Mouse (Mus musculus) limb, embryonic 15.5 days (tissue): ENCODE data around the gene Vti1a. TPM values are rescaled to one million over a fixed set of nuclear protein-coding genes. Genes with fewer than 3 reads are reported as not detected.

Experiments
- ATAC-seq: fragments of 200-750 bp; cut with Nextera tagmentation; 2 replicates; pipeline ENCODE4 v1.8.0; 2017; ENCODE audit warnings: low read depth, moderate TSS enrichment; ENCODE audit not compliant: insufficient number of reproducible peaks, low FRiP score, low TSS enrichment
- H3K27ac ChIP-seq: fragments of 300-500 bp; sonication (generic); 2 replicates; pipeline ENCODE4 v1.5.1; 2015; ENCODE audit warnings: moderate library complexity, mild to moderate bottlenecking, inconsistent platforms
- H3K27me3 ChIP-seq: fragments of 300-500 bp; sonication (generic); 2 replicates; pipeline ENCODE4 v1.6.1; 2015; ENCODE audit warnings: inconsistent platforms
- H3K36me3 ChIP-seq: fragments of 300-500 bp; sonication (generic); 2 replicates; pipeline ENCODE4 v1.6.1; 2015; ENCODE audit warnings: inconsistent platforms
- H3K4me1 ChIP-seq: fragments of 300-500 bp; sonication (generic); 2 replicates; pipeline ENCODE4 v1.6.1; 2015; ENCODE audit warnings: inconsistent platforms
- H3K4me2 ChIP-seq: fragments of 300-500 bp; sonication (generic); 2 replicates; pipeline ENCODE4 v1.6.1; 2015; ENCODE audit warnings: mild to moderate bottlenecking, inconsistent platforms
- H3K4me3 ChIP-seq: fragments of 300-500 bp; sonication (generic); 2 replicates; pipeline ENCODE4 v1.5.1; 2015; ENCODE audit warnings: mild to moderate bottlenecking, inconsistent platforms
- H3K9ac ChIP-seq: fragments of 300-500 bp; sonication (generic); 2 replicates; pipeline ENCODE4 v1.6.1; 2015; ENCODE audit warnings: inconsistent platforms
- H3K9me3 ChIP-seq: fragments of 300-500 bp; sonication (generic); 2 replicates; pipeline ENCODE4 v1.6.1; 2016; ENCODE audit warnings: inconsistent platforms
- WGBS: fragments of 180-500 bp; shearing (Covaris S2); methylation state at CpG from one replicate; pipeline ENCODE4 v1.1.7; 2015; 5-methylcytosine and 5-hydroxymethylcytosine counted together
- polyA plus RNA-seq: library from polyadenylated mRNA; unstranded; fragments of >200 nt; fragmentation: Nextera tagmentation; extraction: Ambion mirVana; gene quantifications from 2 replicates; pipeline ENCODE4 v1.2.1, GENCODE M21; 2015

The Vti1a gene
- polyA plus RNA-seq, 1 experiment from 2014 or later, result 26.4 TPM

DNA sequence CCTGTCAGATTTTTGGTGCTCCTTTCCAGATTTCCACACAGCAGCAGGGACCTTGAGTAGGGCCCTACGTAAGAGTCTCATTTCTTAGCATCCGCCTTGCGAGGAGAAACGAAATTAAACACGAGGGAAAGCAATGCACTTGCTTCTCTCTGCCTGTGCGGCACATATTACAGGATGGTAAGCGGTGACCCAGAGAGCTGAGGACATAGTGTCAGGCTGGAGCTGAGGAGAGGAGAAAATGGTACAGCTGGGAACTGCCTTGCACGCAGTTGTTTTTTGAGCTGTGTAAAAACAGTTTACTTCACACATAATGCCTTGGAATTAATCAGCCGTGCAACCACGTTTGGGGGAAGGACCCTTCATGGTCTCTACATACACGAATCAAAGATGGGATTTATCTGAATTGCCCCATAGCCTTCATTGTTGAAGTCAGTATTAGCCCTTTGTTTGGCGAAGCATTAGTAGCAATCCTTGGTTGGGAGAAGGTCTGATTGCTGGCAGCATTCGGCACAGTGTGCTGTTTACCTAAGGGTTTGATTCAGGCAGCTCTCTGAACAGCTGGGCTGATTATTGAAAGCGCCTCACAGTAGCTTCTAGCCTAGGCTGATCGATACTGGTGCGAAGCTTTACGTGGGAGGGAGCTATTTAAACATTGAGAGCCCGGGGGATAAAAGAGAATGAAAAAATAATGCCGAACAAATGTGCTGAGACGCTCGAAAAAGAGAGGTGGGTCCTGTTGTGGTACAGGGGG lies 153.4 kb downstream of the Vti1a start:
- Histone ChIP-seq H3K36me3 (no peaks in the 10 kb centered on the region), H3K27ac (no peak overlapping the region), H3K9ac (no peak overlapping the region), H3K9me3 (no peaks in the 10 kb centered on the region), H3K4me2 (no peak overlapping the region), H3K4me1 (0 out of 2 replicates have a peak, but pooled peaks cover 4% of the 10 kb centered on the region), H3K27me3 (no peaks in the 10 kb centered on the region), H3K4me3 (no peak overlapping the region)
- WGBS, result 69% methylated on average over 21 of the region's 21 CpGs
- ATAC-seq, result no peak

DNA sequence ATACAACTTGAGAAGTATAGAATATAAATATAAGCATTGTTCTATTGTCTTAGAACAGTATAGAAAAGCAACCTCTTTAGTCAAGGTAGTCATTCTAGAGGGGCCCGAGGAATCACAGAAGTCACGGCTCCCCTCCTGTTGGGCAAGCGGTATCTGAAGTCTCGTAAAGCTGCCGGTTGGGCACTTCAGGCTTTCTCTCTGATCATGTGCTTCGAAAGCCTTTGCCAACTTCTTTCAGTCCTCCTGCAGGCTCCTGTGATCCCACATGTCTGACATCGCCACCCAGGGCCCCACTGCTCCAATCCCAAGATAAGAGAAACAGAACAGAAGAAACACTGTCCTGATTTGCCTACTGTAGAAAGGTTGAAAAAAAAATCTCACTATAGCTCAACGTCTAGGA lies 156.5 kb downstream of the Vti1a start:
- H3K9ac ChIP-seq, result no peak overlapping the region
- no peaks in the 10 kb centered on the region for H3K27me3 ChIP-seq
- WGBS, result 55% methylated on average over 8 of the region's 8 CpGs
- no peak overlapping the region for H3K27ac ChIP-seq
- 0 out of 2 replicates have a peak, but pooled peaks cover 4% of the 10 kb centered on the region for H3K4me1 ChIP-seq
- no peaks in the 10 kb centered on the region for H3K36me3 ChIP-seq
- H3K4me3 ChIP-seq, result no peak overlapping the region
- H3K9me3 ChIP-seq, result no peaks in the 10 kb centered on the region
- ATAC-seq, result no peak
- H3K4me2 ChIP-seq, result no peak overlapping the region

DNA sequence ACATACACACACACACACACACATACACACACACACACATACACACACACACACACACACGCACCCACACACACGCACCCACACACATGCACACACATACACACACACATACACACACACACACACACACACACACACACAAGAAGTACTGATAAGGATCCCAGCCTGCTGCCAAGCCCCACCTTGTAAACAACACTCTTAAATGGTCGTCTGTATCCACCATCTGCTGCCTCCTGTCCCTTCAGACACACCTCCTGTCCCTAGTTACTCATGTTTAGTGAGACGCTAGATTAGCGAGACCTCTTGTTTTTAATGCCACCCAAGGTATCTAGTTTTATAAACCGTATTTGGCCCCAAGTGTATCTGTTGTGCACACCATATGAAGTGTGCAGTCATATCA lies 158.1 kb downstream of the Vti1a start:
- Histone ChIP-seq H3K4me2 (no peak overlapping the region), H3K27me3 (no peaks in the 10 kb centered on the region), H3K9me3 (no peaks in the 10 kb centered on the region), H3K36me3 (no peaks in the 10 kb centered on the region), H3K4me3 (no peak overlapping the region), H3K4me1 (0 out of 2 replicates have a peak, but pooled peaks cover under 1% of the 10 kb centered on the region), H3K27ac (no peak overlapping the region), H3K9ac (no peak overlapping the region)
- no peak for ATAC-seq
- WGBS, result 67% methylated on average over 5 of the region's 6 CpGs

DNA sequence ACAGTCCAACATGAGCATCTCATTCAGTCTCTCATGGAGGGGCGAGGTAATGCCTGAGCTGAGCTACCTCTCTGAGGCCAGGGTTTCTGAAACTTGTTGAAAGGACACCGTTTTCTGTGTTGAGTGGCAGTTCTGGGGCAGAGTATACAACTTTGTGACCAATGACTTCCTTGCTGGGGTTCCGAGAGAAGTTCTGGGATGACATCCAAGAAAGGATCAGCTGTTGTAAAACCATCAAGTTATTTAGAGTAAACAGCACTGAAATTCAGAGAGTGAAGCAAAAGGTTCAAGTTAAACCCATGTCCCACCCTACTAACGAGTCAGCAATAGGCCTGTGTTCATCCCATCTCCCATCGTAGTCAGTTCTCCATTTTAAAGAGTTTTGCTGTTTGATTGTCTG lies 164.4 kb downstream of the Vti1a start:
- Histone ChIP-seq H3K27me3 (no peaks in the 10 kb centered on the region), H3K4me1 (0 out of 2 replicates have a peak, but pooled peaks cover 2% of the 10 kb centered on the region), H3K36me3 (no peaks in the 10 kb centered on the region), H3K27ac (no peak overlapping the region), H3K4me2 (no peak overlapping the region), H3K4me3 (no peak overlapping the region), H3K9ac (no peak overlapping the region), H3K9me3 (no peaks in the 10 kb centered on the region)
- ATAC-seq, result no peak
- 75% methylated on average over 5 of the region's 5 CpGs for WGBS

DNA sequence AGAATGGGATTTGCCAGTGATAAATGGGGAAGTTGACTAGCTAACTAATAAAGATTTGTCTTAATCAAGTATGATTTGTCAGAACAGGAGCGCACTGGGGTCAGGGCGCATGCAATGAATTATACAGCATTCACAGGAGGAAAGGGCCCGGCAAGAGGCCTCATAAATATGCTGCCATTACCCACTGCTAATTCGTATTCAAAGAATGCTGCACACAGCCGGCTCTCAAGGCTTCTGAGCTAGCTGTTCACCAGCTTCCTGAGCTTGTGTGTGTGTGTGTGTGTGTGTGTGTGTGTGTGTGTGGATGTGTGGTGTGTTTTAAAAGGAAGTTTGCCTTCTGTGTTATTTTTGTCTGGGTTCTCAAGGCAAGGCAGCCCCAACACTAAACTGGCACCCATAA lies 165.2 kb downstream of the Vti1a start:
- ATAC-seq, result no peak

DNA sequence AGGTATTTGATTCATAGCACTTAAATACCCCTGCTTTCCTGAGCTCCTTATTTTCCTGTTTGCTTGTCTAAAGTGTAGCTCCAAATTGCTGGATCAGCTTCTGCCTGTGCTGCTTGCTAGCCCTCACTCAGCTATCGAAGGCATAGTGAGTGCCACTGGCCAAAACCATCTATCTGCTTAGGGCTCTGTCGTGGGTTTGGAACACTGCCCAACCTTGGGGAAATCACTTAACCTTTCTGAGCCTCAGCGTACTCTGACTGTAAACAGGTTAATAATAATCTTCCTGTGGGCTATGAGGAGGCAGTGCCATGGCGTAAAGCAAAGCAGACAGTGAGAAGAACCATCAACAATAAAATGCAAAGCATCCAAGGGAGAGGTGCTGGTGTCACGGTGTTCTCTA lies 167.4 kb downstream of the Vti1a start:
- Histone ChIP-seq H3K4me1 (0 out of 2 replicates have a peak, but pooled peaks cover 2% of the 10 kb centered on the region), H3K9me3 (no peaks in the 10 kb centered on the region), H3K36me3 (no peaks in the 10 kb centered on the region), H3K4me3 (no peak overlapping the region), H3K9ac (no peak overlapping the region), H3K27me3 (no peaks in the 10 kb centered on the region), H3K4me2 (no peak overlapping the region), H3K27ac (no peak overlapping the region)
- ATAC-seq, result no peak
- 53% methylated on average over 5 of the region's 5 CpGs for WGBS

More for the DNA sequence above, 165.2 kb downstream of the Vti1a start:
- H3K9ac ChIP-seq, result no peak overlapping the region
- H3K9me3 ChIP-seq, result no peaks in the 10 kb centered on the region
- WGBS, result 22% methylated on average over 5 of the region's 5 CpGs
- H3K27me3 ChIP-seq, result no peaks in the 10 kb centered on the region
- H3K27ac ChIP-seq, result no peak overlapping the region
- H3K4me3 ChIP-seq, result no peak overlapping the region
- H3K4me1 ChIP-seq, result 0 out of 2 replicates have a peak, but pooled peaks cover 2% of the 10 kb centered on the region
- no peaks in the 10 kb centered on the region for H3K36me3 ChIP-seq
- no peak overlapping the region for H3K4me2 ChIP-seq

DNA sequence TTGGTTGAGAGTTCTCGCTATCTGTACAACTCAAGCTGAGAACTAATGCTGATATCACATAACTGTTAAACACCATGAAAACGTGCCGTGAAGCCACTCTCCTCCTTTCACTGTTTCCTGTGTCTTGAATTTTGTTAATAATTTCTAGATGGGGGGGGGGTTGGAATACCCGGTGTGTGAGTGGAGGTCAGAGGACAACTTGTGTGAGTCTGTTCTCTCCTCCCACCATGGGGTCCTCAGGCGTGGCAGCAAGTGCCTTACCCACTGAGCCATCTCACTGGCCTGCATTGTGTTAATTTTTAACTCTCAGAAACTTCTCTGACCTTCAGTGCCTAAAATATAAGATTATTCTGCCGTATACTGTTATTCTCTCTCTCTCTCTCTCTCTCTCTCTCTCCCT lies 168.5 kb downstream of the Vti1a start:
- no peaks in the 10 kb centered on the region for H3K9me3 ChIP-seq
- H3K4me2 ChIP-seq, result no peak overlapping the region
- H3K4me3 ChIP-seq, result no peak overlapping the region
- no peaks in the 10 kb centered on the region for H3K36me3 ChIP-seq
- no peak overlapping the region for H3K9ac ChIP-seq
- ATAC-seq, result no peak
- H3K4me1 ChIP-seq, result 0 out of 2 replicates have a peak, but pooled peaks cover 2% of the 10 kb centered on the region
- H3K27ac ChIP-seq, result no peak overlapping the region
- 80% methylated on average over 6 of the region's 6 CpGs for WGBS
- no peaks in the 10 kb centered on the region for H3K27me3 ChIP-seq

DNA sequence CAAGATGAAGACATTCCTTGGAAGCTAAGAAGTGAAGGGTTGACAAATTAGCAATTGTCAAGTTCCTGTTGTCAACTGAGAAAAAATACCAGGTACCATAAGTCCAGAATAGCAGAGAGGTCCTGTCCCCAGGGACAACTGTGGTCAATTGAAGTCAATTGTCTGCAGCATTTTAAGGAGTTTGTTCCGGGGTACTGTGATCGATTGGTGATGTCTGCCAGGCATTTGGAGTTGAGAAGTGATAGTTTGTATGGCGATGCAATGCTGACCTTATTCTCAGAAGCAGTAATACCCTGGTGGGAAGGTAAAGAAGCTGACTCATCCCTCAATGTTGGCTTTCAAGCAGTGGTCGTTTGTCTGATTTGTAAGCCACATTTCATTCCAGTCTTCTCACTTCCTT lies 170.4 kb downstream of the Vti1a start:
- no peak overlapping the region for H3K27ac ChIP-seq
- no peak for ATAC-seq
- H3K9ac ChIP-seq, result no peak overlapping the region
- 67% methylated on average over 4 of the region's 4 CpGs for WGBS
- no peaks in the 10 kb centered on the region for H3K9me3 ChIP-seq
- no peaks in the 10 kb centered on the region for H3K36me3 ChIP-seq
- no peak overlapping the region for H3K4me2 ChIP-seq
- H3K4me3 ChIP-seq, result no peak overlapping the region
- no peaks in the 10 kb centered on the region for H3K27me3 ChIP-seq
- 0 out of 2 replicates have a peak, but pooled peaks cover 2% of the 10 kb centered on the region for H3K4me1 ChIP-seq

DNA sequence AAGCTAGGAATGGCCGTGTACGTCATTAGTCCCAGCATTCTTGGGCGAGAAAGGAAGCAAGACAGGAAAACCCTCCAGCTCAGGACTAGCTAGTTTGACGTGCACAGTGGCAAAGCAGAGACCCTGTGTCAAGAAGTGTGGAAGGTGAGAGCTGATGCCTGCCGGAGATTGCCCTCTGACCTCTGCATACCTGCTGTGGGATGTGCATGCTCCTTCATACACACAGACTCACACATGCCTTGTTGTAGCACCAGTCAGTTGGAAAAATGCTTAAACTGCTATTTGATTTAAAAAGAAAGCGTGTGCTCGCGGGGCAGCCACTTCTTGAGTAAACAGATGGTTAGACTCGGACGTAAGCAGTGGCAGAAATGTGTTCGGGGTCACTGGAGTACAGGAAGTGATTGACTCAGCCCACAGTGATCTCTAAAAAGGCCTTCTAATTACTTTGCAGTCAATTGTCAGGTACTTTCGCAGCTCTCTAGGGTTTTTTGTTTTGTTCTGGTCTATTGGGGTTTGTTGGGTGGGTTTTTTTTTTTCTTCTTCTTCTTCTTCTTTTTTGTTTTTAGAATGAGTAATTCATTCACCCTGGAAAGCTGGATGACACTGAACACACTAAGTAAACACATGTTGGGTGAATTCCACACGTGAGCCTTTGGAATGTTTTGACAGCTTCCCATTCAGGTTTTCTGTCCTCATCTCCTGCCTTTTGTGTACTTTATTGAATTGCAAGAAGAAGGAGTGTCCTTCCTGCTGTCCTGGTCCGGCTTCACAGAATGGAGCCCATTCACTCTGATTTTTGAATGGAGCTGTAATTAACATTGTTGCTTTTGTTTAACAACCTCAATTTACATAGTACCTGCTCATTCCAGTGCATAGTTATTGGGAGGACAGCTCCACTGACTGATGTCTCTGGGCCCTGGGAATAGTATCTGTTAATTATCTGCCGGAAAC lies 175.3 kb downstream of the Vti1a start:
- no peak for ATAC-seq
- Histone ChIP-seq H3K4me1 (peaks cover 7% of the 10 kb centered on the region), H3K4me2 (no peak overlapping the region), H3K27ac (no peak overlapping the region), H3K9ac (no peak overlapping the region), H3K36me3 (no peaks in the 10 kb centered on the region), H3K9me3 (no peaks in the 10 kb centered on the region), H3K4me3 (no peak overlapping the region), H3K27me3 (no peaks in the 10 kb centered on the region)
- WGBS, result 56% methylated on average over 15 of the region's 15 CpGs

DNA sequence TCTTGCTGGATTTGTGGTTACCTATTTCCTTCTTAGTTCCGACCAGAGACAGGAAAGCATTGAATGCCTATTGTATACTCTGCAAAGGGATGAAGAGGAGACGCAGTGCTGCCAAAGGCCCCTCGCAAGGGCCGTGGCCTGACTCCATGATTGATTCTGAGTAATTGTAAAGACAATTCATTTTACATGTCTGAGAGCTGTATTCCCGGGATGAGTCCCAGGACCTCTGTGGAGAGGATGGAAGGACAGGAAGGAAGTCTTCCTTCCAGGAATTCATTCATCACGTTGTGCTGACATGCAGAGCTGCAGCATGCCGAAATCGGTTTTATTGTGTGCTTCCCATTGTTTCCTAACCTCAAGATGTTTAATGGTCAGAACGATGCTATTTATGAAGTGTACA lies 180.2 kb downstream of the Vti1a start:
- Histone ChIP-seq H3K9me3 (no peaks in the 10 kb centered on the region), H3K27me3 (no peaks in the 10 kb centered on the region), H3K9ac (no peak overlapping the region), H3K4me1 (peaks cover 15% of the 10 kb centered on the region), H3K36me3 (no peaks in the 10 kb centered on the region), H3K27ac (no peak overlapping the region), H3K4me2 (no peak overlapping the region), H3K4me3 (no peak overlapping the region)
- ATAC-seq, result no peak
- 50% methylated on average over 9 of the region's 9 CpGs for WGBS

DNA sequence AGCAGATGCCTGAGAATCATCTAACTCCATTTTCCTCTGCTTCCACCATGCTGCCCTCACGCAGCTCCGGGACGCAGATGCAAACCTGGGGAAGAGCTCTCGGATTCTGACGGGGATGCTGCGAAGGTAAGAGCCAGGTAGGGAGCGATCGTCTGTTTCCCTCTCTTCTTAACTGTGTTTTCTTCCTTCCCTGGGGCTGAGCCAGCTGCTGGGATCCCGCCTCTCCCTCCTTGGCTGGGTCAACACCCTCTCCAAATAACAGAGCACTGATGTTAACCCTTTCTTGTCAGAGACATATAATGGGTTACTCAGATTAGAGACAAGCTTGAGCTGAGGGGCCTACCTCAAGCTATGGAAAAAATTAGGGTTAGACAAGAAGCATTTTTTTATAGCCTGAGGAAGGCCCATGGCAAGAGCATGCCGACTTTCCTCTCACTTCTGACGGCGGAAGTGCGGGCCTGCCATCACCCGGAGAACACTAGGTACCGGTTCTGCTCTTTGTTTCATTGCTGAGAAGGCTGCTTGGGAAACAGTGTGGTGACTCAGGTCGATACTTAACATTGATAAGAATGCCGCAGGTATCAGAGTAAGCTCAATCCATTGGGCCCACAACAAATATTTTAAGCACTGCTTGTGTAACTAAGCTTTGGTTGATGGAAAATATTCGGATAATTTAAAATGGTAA lies 183.2 kb downstream of the Vti1a start:
- Histone ChIP-seq H3K9me3 (no peaks in the 10 kb centered on the region), H3K4me1 (peaks cover 15% of the 10 kb centered on the region), H3K27me3 (no peaks in the 10 kb centered on the region), H3K27ac (no peak overlapping the region), H3K9ac (no peak overlapping the region), H3K4me3 (no peak overlapping the region), H3K4me2 (no peak overlapping the region), H3K36me3 (no peaks in the 10 kb centered on the region)
- WGBS, result 60% methylated on average over 18 of the region's 18 CpGs
- ATAC-seq, result no peak
